Mouse (Mus musculus): ENCODE data around the gene Gse1.

DNA sequence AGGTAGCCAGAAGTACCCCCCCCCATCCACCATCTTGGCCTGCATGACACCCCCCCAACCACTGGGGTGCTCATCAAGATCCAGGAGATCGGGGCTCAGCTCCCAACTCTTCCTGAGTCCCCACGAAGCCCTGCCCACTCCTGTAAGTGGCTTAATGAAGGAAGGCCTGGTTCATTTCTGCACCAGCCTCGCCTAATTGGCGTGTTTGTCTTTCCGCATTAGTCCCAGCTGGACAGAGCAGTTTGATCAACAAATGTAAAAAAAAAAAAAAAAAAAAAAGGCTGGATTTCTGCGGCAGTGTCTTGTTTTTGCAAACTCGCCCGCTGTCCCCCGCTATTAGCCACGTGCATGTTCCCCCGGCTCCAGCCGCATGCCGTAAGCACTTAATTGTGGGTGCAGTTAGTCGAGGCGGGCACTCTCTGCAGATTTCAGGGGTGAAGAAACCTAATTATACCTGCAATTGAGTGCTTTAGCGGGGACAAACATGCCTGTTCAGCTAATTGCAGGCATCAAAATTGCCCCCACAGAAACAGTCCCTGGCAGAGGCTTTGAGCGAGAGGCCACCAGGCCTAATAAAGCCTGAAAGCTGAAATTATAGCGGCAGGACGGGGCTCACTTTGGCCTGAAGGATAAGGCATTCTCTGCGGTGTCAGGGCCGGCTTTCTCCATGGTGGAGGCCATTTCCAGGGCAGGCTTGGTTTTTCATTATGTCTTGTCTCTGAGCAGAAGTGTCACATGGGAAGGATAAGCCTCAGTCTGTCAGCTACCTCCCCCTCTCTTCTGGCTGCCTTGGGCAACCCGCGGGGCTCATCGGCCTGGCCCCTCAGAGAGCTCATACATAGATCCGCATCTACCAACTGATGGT is 248.7 kb downstream of the Gse1 start:
- TF ChIP-seq MAX (IDR thresholded peaks at IDR 0.05; ENCODE audit: low read depth): no peak
- TF ChIP-seq MYOD1 (IDR thresholded peaks at IDR 0.05; ENCODE audit: control insufficient read depth in 1 of 3, insufficient read length in 2 of 3, low read depth in 2 of 3): no peak
- TF ChIP-seq POLR2A (IDR thresholded peaks at IDR 0.05; ENCODE audit: insufficient read length, low read depth): no peak
- TF ChIP-seq TCF12 (IDR thresholded peaks at IDR 0.05; ENCODE audit: insufficient read depth, poor library complexity, severe bottlenecking): no peak
- no peak for TF ChIP-seq MYOG (IDR thresholded peaks at IDR 0.05; ENCODE audit: control insufficient read depth in 1 of 3, insufficient read depth in 1 of 3, insufficient read length in 2 of 3, low read depth in 2 of 3)
- no peak for TF ChIP-seq SRF (IDR thresholded peaks at IDR 0.05; ENCODE audit: control insufficient read depth, insufficient read length, low read depth)
- no peak for TF ChIP-seq E2F4 (IDR thresholded peaks at IDR 0.05; ENCODE audit: insufficient read depth)
- TF ChIP-seq TCF3 (IDR thresholded peaks at IDR 0.05; ENCODE audit: insufficient read length, low read depth): no peak
- TF ChIP-seq CEBPB (IDR thresholded peaks at IDR 0.05; ENCODE audit: insufficient read depth, poor library complexity, severe bottlenecking): no peak

All from myocyte (in vitro differentiated cells).